Mouse (Mus musculus) bone marrow macrophage, adult 2 months (primary cell): Measurements from ENCODE around the gene Mipol1.

ENCODE experiments used
- CTCF ChIP-seq: IDR thresholded peaks from 2 replicates; pipeline ENCODE4 v1.5.1; 2012; ENCODE audit warnings: low read depth, mild to moderate bottlenecking, low read length, moderate library complexity
- POLR2A ChIP-seq: IDR thresholded peaks from 2 replicates; pipeline ENCODE4 v1.6.1; 2012; ENCODE audit warnings: mild to moderate bottlenecking, low read depth, low read length, borderline replicate concordance

DNA sequence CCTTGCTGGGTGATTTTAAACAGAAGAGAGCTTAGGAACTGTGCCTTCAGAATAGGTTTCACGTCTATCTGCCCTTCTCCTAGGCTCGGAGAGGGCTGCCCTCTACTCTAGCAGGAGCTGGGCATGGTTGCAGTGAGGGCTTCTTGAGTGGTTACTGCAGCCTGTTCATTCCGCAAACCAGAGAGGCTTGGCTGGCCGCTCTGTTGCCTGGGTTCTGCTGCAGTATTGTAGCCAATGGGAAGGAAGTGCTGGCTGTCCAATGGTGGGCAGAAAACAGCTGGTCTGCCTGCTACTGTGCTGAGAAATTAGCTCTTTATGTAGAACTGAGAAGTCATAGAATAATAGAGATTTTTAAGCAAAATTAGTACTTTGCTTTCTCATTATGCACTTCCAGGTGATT lies 169.3 kb downstream of the Mipol1 start:
- TF ChIP-seq POLR2A (no peak), CTCF (no peak)
